Mouse (Mus musculus): ENCODE data around the gene Yipf1.

- TF ChIP-seq CTCF (IDR thresholded peaks at IDR 0.05; ENCODE audit: low read depth, low read length) (no peak), POLR2A (IDR thresholded peaks at IDR 0.05; ENCODE audit: extremely low read depth, insufficient read depth, low read length) (no peak)
Measured at GRCm38 (mm10) chr4:107353612-107354011, 39.4 kb downstream of the Yipf1 start.
